In the genomic region with DNA sequence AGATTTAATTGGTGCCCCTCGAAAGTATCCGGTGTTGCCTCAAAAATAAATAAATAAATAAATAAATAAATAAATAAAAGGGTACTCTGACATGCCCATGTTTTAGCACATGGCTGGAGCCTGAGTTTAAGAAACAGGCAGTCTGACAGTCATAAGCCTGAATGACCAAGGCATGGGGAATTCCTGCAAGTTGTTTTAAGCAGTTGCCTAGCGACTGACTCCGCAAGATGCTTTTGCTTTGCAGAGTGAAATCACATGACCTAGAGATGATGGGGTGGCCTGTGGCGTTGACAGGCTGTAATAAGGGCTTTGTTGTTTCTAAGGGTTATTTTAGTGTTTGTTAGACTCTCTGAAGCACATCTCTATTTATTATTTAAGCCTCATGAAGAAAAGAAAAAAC, we compare ENCODE assay signal across 15 mouse cellular contexts.
DNase-seq lines count a peak whose midpoint lies in the region; ATAC-seq and TF ChIP-seq lines count a peak whose summit lies in the region.
"Had no signal": no experiment of that assay in that cellular context is flagged by ENCODE, and none has a peak within 500 bp of the region (broad histone marks: within the 10 kb centered on the region; RNA-seq: fewer than 3 reads in every experiment).

No protein-coding gene starts in this region.

- peak; percentile 78 for ATAC-seq in forebrain, embryonic 15.5 days (replicated peaks)
- peak; percentile 90 for ATAC-seq in midbrain, embryonic 15.5 days (replicated peaks)
- no peak for ATAC-seq in intestine, embryonic 16.5 days
- ATAC-seq in liver, embryonic 12.5 days, result no peak
- ATAC-seq: activated CD4-positive, CD25-positive, alpha-beta regulatory T cell, adult 4 months; inflammation-experienced regulatory T-cells, adult 6 months had no signal

- H3K4me3 ChIP-seq in CH12.LX (replicated peaks in 1 of 3; ENCODE audit: low read depth in 2 of 3, low read length in 2 of 3, poor library complexity in 1 of 3), result no peak overlapping the region
- H3K4me3 ChIP-seq in forebrain, embryonic 15.5 days, result no peak overlapping the region
- no peak overlapping the region for H3K4me3 ChIP-seq in midbrain, embryonic 15.5 days
- no peak overlapping the region for H3K4me3 ChIP-seq in intestine, embryonic 16.5 days (ENCODE audit: low read length)
- no peak overlapping the region for H3K4me3 ChIP-seq in liver, embryonic 12.5 days
- H3K4me3 ChIP-seq: gastrocnemius, adult 2 months; liver, embryonic 15.5 days had no signal

- H3K9me3 ChIP-seq in CH12.LX (replicated peaks; ENCODE audit: low read length), result no peaks in the 10 kb centered on the region
- H3K9me3 ChIP-seq in forebrain, embryonic 15.5 days, result no peaks in the 10 kb centered on the region
- H3K9me3 ChIP-seq in midbrain, embryonic 15.5 days, result no peaks in the 10 kb centered on the region
- no peaks in the 10 kb centered on the region for H3K9me3 ChIP-seq in intestine, embryonic 16.5 days (ENCODE audit: control insufficient read depth, low read length)
- H3K9me3 ChIP-seq in liver, embryonic 12.5 days (replicated peaks), result no peaks in the 10 kb centered on the region
- H3K9me3 ChIP-seq: G1E; liver, embryonic 15.5 days had no signal

- H3K9ac ChIP-seq in CH12.LX (ENCODE audit: insufficient read depth, low read depth), result no peak overlapping the region
- H3K9ac ChIP-seq in forebrain, embryonic 15.5 days (replicated peaks), result no peak overlapping the region
- H3K9ac ChIP-seq in midbrain, embryonic 15.5 days, result no peak overlapping the region
- H3K9ac ChIP-seq in intestine, embryonic 16.5 days (ENCODE audit: low read depth, low read length), result no peak overlapping the region
- H3K9ac ChIP-seq in liver, embryonic 12.5 days, result no peak overlapping the region
- H3K9ac ChIP-seq: liver, embryonic 15.5 days had no signal

- no peak for TF ChIP-seq RAD21 in CH12.LX (IDR thresholded peaks at IDR 0.05; ENCODE audit: low read depth, low read length)

- no peak overlapping the region for H3K4me2 ChIP-seq in CH12.LX (ENCODE audit: insufficient read depth, low read depth, poor library complexity, severe bottlenecking)
- no peak overlapping the region for H3K4me2 ChIP-seq in forebrain, embryonic 15.5 days (replicated peaks)
- H3K4me2 ChIP-seq in midbrain, embryonic 15.5 days, result no peak overlapping the region
- no peak overlapping the region for H3K4me2 ChIP-seq in intestine, embryonic 16.5 days (ENCODE audit: low read depth, low read length)
- no peak overlapping the region for H3K4me2 ChIP-seq in liver, embryonic 12.5 days
- H3K4me2 ChIP-seq: heart, embryonic 11.5 days; liver, embryonic 15.5 days had no signal

- no peak overlapping the region for H3K27ac ChIP-seq in CH12.LX (ENCODE audit: insufficient read depth, low read depth)
- no peak overlapping the region for H3K27ac ChIP-seq in forebrain, embryonic 15.5 days (replicated peaks)
- H3K27ac ChIP-seq in midbrain, embryonic 15.5 days, result peak overlapping the region; percentile 8; the same call in 1 of the 2 replicates
- H3K27ac ChIP-seq in intestine, embryonic 16.5 days (ENCODE audit: low read length), result no peak overlapping the region
- H3K27ac ChIP-seq in liver, embryonic 12.5 days, result no peak overlapping the region
- H3K27ac ChIP-seq: gastrocnemius, adult 2 months; liver, embryonic 15.5 days had no signal

- no peaks in the 10 kb centered on the region for H3K36me3 ChIP-seq in CH12.LX (replicated peaks in 1 of 2; ENCODE audit: control insufficient read depth in 1 of 2, insufficient read depth in 1 of 2, low read length in 1 of 2)
- H3K36me3 ChIP-seq in forebrain, embryonic 15.5 days, result no peaks in the 10 kb centered on the region
- no peaks in the 10 kb centered on the region for H3K36me3 ChIP-seq in midbrain, embryonic 15.5 days (replicated peaks)
- H3K36me3 ChIP-seq in intestine, embryonic 16.5 days (ENCODE audit: control insufficient read depth, insufficient read depth, low read length), result no peaks in the 10 kb centered on the region
- no peaks in the 10 kb centered on the region for H3K36me3 ChIP-seq in liver, embryonic 12.5 days
- H3K36me3 ChIP-seq: G1E; liver, embryonic 15.5 days had no signal

- no peak for TF ChIP-seq CTCF in CH12.LX (conservative IDR thresholded peaks at IDR 0.05 in 1 of 2, IDR thresholded peaks at IDR 0.05 in 1 of 2; ENCODE audit: low read depth in 2 of 2, low read length in 2 of 2)

- H3K4me1 ChIP-seq in CH12.LX (ENCODE audit: control insufficient read depth in 1 of 2, insufficient read depth in 2 of 2), result peaks cover 5 to 19% of the 10 kb centered on the region in 2 experiments; a peak in 3 of 4 replicates
- H3K4me1 ChIP-seq in forebrain, embryonic 15.5 days, result no peaks in the 10 kb centered on the region
- H3K4me1 ChIP-seq in midbrain, embryonic 15.5 days, result peaks cover 11% of the 10 kb centered on the region
- H3K4me1 ChIP-seq in intestine, embryonic 16.5 days (ENCODE audit: control insufficient read depth, insufficient read depth, low read length), result no peaks in the 10 kb centered on the region
- no peaks in the 10 kb centered on the region for H3K4me1 ChIP-seq in liver, embryonic 12.5 days
- H3K4me1 ChIP-seq: liver, embryonic 15.5 days had no signal

- H3K79me2 ChIP-seq in CH12.LX (replicated peaks; ENCODE audit: control insufficient read depth, extremely low read depth, insufficient read depth, poor library complexity, severe bottlenecking), result no peaks in the 10 kb centered on the region

- TF ChIP-seq EP300 in CH12.LX (IDR thresholded peaks at IDR 0.05; ENCODE audit: low read length), result no peak

- in situ Hi-C loops in CH12.LX (cut with MboI; ENCODE audit: low pct_ligation_motif_present, low pct_unique_long_range_greater_than_20kb, low sequenced_read_pairs), result no loop called here

- peak; percentile 41 for DNase-seq in embryo, embryonic 10 days (ENCODE audit: low spot score)
- no peak for DNase-seq in embryo, embryonic 9.5 days (ENCODE audit: extremely low spot score)
- DNase-seq in CH12.LX (ENCODE audit: extremely low read depth), result peak; percentile 77
- DNase-seq in cerebellum, adult 8-10 months, result no peak
- DNase-seq: gastrocnemius, adult 2 months; right cerebral cortex, postnatal 4 days had no signal

- TF ChIP-seq POLR2A in CH12.LX (IDR thresholded peaks at IDR 0.05; ENCODE audit: low read depth, low read length), result no peak

- WGBS in forebrain, embryonic 15.5 days, result 58% methylated on average over 5 of the region's 5 CpGs
- 43% methylated on average over 5 of the region's 5 CpGs for WGBS in midbrain, embryonic 15.5 days
- WGBS in intestine, embryonic 16.5 days, result 78% methylated on average over 5 of the region's 5 CpGs
- 79% methylated on average over 5 of the region's 5 CpGs for WGBS in liver, embryonic 12.5 days (ENCODE audit: insufficient replicate concordance)

- H3K27me3 ChIP-seq in CH12.LX (replicated peaks), result no peaks in the 10 kb centered on the region
- no peaks in the 10 kb centered on the region for H3K27me3 ChIP-seq in forebrain, embryonic 15.5 days
- H3K27me3 ChIP-seq in midbrain, embryonic 15.5 days (replicated peaks), result no peaks in the 10 kb centered on the region
- H3K27me3 ChIP-seq in intestine, embryonic 16.5 days (replicated peaks; ENCODE audit: control insufficient read depth, insufficient read depth, low read length), result no peaks in the 10 kb centered on the region
- no peaks in the 10 kb centered on the region; the same call in 1 of the 2 replicates for H3K27me3 ChIP-seq in liver, embryonic 12.5 days (replicated peaks)

- dilution Hi-C loops in CH12.LX (cut with MboI; ENCODE audit: extremely low pct_ligation_motif_present, extremely low pct_unique_long_range_greater_than_20kb, low sequenced_read_pairs), result no loop called here

TF ChIP-seq in CH12.LX, 34 proteins besides CTCF, POLR2A, EP300 and RAD21:
- TF ChIP-seq NRF1 (IDR thresholded peaks at IDR 0.05; ENCODE audit: low read depth, low read length) (no peak), MEF2A (IDR thresholded peaks at IDR 0.05; ENCODE audit: borderline replicate concordance, low read depth, low read length) (no peak), PAX5 (IDR thresholded peaks at IDR 0.05; ENCODE audit: low read length) (no peak), TCF12 (IDR thresholded peaks at IDR 0.05; ENCODE audit: low read depth, low read length) (no peak), JUND (conservative IDR thresholded peaks at IDR 0.05; ENCODE audit: low read depth, low read length) (no peak), TBP (conservative IDR thresholded peaks at IDR 0.05; ENCODE audit: low read depth, low read length) (no peak), USF2 (conservative IDR thresholded peaks at IDR 0.05; ENCODE audit: low read depth, low read length) (peak; percentile 38), SIN3A (IDR thresholded peaks at IDR 0.05; ENCODE audit: low read length) (peak; percentile 52; the same call in 1 of the 2 replicates), MXI1 (IDR thresholded peaks at IDR 0.05; ENCODE audit: low read depth, low read length) (peak; percentile 88), KAT2A (IDR thresholded peaks at IDR 0.05; ENCODE audit: insufficient replicate concordance, low read length) (no peak), USF1 (IDR thresholded peaks at IDR 0.05; ENCODE audit: low read depth, low read length) (peak; percentile 50), RCOR1 (conservative IDR thresholded peaks at IDR 0.05; ENCODE audit: low read depth, low read length) (no peak)

Comparison
In these comparisons a context has a peak if more than half of its experiments do, and no peak if none do; other contexts are left out.
1. DNase-seq: peak in embryo, embryonic 10 days (single experiment) and CH12.LX (single experiment); none in embryo, embryonic 9.5 days (single experiment) and cerebellum, adult 8-10 months (single experiment).
2. ATAC-seq: peak in forebrain, embryonic 15.5 days (single experiment) and midbrain, embryonic 15.5 days (single experiment); none in intestine, embryonic 16.5 days (single experiment) and liver, embryonic 12.5 days (single experiment).